Comparison of ENCODE assay signal across 8 mouse cellular contexts in the genomic region with DNA sequence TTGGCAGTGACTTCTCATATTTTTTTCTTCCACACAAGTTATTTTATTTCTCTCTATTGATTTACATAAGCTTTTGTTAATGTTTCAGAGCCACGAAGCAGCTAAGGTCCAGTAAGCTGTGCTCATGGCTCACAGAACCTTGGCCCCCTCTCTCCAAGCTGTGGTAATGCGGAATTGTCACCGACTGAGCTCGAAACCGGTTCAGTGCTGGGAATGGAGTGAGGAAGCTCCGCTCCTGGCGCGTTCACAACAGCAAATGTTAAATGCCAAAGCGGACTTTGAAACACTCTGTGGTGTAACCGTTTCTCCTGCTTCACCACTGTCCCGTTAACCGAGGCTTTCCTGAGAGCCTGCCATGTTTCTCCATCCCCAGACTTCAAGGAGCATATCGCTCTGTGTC. TPM values are rescaled to one million over a fixed set of nuclear protein-coding genes. Genes with fewer than 3 reads are reported as not detected.
DNase-seq lines count a peak whose midpoint lies in the region.

No protein-coding gene starts in this region.

- DNase-seq in heart, adult 11 months = peak; percentile 87
- DNase-seq in heart, adult 9 months (ENCODE audit: low spot score in 2 of 2) = no peak
- DNase-seq in right cerebral cortex, postnatal 4 days = peak; percentile 6
- no peak for DNase-seq in right cerebral cortex, postnatal 25 days
- DNase-seq in kidney, postnatal 10 days = peak; percentile 36
- no peak for DNase-seq in testis, postnatal 14 days (ENCODE audit: low spot score)
- DNase-seq in ovary, postnatal 36 days (ENCODE audit: low spot score) = no peak
- no peak for DNase-seq in left cerebral cortex, postnatal 36 days (ENCODE audit: low spot score in 2 of 2)

- intact Hi-C loops in left cerebral cortex, postnatal 36 days (cut with DNase I) = no loop called here

RNA-seq across cellular contexts. Expression of gene Psma6, which starts 39.4 kb away (rescaled TPM):
- 100 to 1,000 TPM; 129 to 136 TPM for total RNA-seq in left cerebral cortex, postnatal 36 days (2021)

RNA-seq across cellular contexts. Expression of gene Ppp2r3c, which starts 41.8 kb away (rescaled TPM):
- total RNA-seq in left cerebral cortex, postnatal 36 days (2021) = 10 to 100 TPM; 11.0 to 13.0 TPM

RNA-seq across cellular contexts. Expression of gene 1110008L16Rik, which starts 45.2 kb away (rescaled TPM):
- total RNA-seq in left cerebral cortex, postnatal 36 days (2021) = 1 to 10 TPM; 7.5 to 8.7 TPM

Comparison
In these comparisons a context has a peak if more than half of its experiments do, and no peak if none do; other contexts are left out.
1. DNase-seq: peak in heart, adult 11 months (single experiment), right cerebral cortex, postnatal 4 days (single experiment) and kidney, postnatal 10 days (single experiment); none in heart, adult 9 months (0 of 2), right cerebral cortex, postnatal 25 days (single experiment), testis, postnatal 14 days (single experiment), ovary, postnatal 36 days (single experiment) and left cerebral cortex, postnatal 36 days (0 of 2).